Mouse (Mus musculus): ENCODE measurements around the gene Gm20517.

- TF ChIP-seq EP300 (IDR thresholded peaks at IDR 0.05; ENCODE audit: low read depth) = 0 out of 2 replicates have a peak, but pooled peaks have one; percentile 1
- no peak for TF ChIP-seq CTCF (IDR thresholded peaks at IDR 0.05; ENCODE audit: low read depth)
These were observed 233 bp downstream of the Gm20517 start for GRCm38 (mm10) chr17:47611661-47611982.

Measured in liver, embryonic 14.5 days (tissue).